Mouse (Mus musculus): ENCODE results near the gene Foxn3. TPM values are rescaled to one million over a fixed set of nuclear protein-coding genes. Genes with fewer than 3 reads are reported as not detected.
A peak's percentile ranks its signal among the peaks of the same experiment; 100 is the strongest.

Gene Foxn3
- polyA plus RNA-seq, 1 experiment from 2014 or later, result 51.9 TPM

GRCm38 (mm10) chr12:99412034-99412433 lies 151.3 kb downstream of the Foxn3 start:
- no peak for ATAC-seq (ENCODE audit: extremely low read depth, insufficient number of reproducible peaks, low FRiP score, low TSS enrichment)
- 34% methylated on average over 7 of the region's 7 CpGs for WGBS
- H3K4me1 ChIP-seq, result peaks cover 35% of the 10 kb centered on the region
- H3K36me3 ChIP-seq, result no peaks in the 10 kb centered on the region
- H3K9ac ChIP-seq, result 0 out of 2 replicates have a peak overlapping the region, but pooled peaks have one; percentile 9
- H3K27ac ChIP-seq (replicated peaks), result no peak overlapping the region
- no peak overlapping the region for H3K4me2 ChIP-seq
- no peaks in the 10 kb centered on the region for H3K27me3 ChIP-seq (replicated peaks)
- no peaks in the 10 kb centered on the region for H3K9me3 ChIP-seq
- no peak overlapping the region for H3K4me3 ChIP-seq

- Histone ChIP-seq H3K9ac (no peak overlapping the region), H3K27ac (replicated peaks) (no peak overlapping the region), H3K4me1 (peaks cover 26% of the 10 kb centered on the region), H3K36me3 (no peaks in the 10 kb centered on the region), H3K9me3 (no peaks in the 10 kb centered on the region), H3K27me3 (replicated peaks) (no peaks in the 10 kb centered on the region), H3K4me3 (no peak overlapping the region), H3K4me2 (no peak overlapping the region)
- WGBS, result 69% methylated on average over 3 of the region's 3 CpGs
- ATAC-seq (ENCODE audit: extremely low read depth, insufficient number of reproducible peaks, low FRiP score, low TSS enrichment), result no peak
Observed at GRCm38 (mm10) chr12:99408651-99409050, 154.7 kb downstream of the Foxn3 start.

GRCm38 (mm10) chr12:99408089-99408488 lies 155.3 kb downstream of the Foxn3 start:
- Histone ChIP-seq H3K27me3 (replicated peaks) (no peaks in the 10 kb centered on the region), H3K4me1 (peaks cover 24% of the 10 kb centered on the region), H3K4me2 (no peak overlapping the region), H3K36me3 (peaks cover 4% of the 10 kb centered on the region; the same call in 1 of the 2 replicates), H3K4me3 (no peak overlapping the region), H3K9ac (no peak overlapping the region), H3K9me3 (no peaks in the 10 kb centered on the region), H3K27ac (replicated peaks) (peak overlapping the region; percentile 70; the same call in 1 of the 2 replicates)
- no peak for ATAC-seq (ENCODE audit: extremely low read depth, insufficient number of reproducible peaks, low FRiP score, low TSS enrichment)
- WGBS, result 79% methylated on average over 16 of the region's 16 CpGs

GRCm38 (mm10) chr12:99407318-99407716 lies 156.1 kb downstream of the Foxn3 start:
- no peaks in the 10 kb centered on the region for H3K9me3 ChIP-seq
- H3K4me1 ChIP-seq, result peaks cover 17% of the 10 kb centered on the region
- H3K36me3 ChIP-seq, result peaks cover 4% of the 10 kb centered on the region; the same call in 1 of the 2 replicates
- H3K4me2 ChIP-seq, result peak overlapping the region; percentile 63
- H3K27me3 ChIP-seq (replicated peaks), result no peaks in the 10 kb centered on the region
- ATAC-seq (ENCODE audit: extremely low read depth, insufficient number of reproducible peaks, low FRiP score, low TSS enrichment), result no peak
- H3K4me3 ChIP-seq, result peak overlapping the region; percentile 35
- peak overlapping the region; percentile 70 for H3K27ac ChIP-seq (replicated peaks)
- peak overlapping the region; percentile 65 for H3K9ac ChIP-seq
- WGBS, result 45% methylated on average over 6 of the region's 6 CpGs

- peaks cover 4% of the 10 kb centered on the region; the same call in 1 of the 2 replicates for H3K36me3 ChIP-seq
- no peaks in the 10 kb centered on the region for H3K9me3 ChIP-seq
- peak overlapping the region; percentile 70 for H3K27ac ChIP-seq (replicated peaks)
- H3K27me3 ChIP-seq (replicated peaks), result no peaks in the 10 kb centered on the region
- H3K9ac ChIP-seq, result peak overlapping the region; percentile 65
- ATAC-seq (ENCODE audit: extremely low read depth, insufficient number of reproducible peaks, low FRiP score, low TSS enrichment), result no peak
- WGBS, result 49% methylated on average over 15 of the region's 15 CpGs
- peak overlapping the region; percentile 63 for H3K4me2 ChIP-seq
- peaks cover 13% of the 10 kb centered on the region for H3K4me1 ChIP-seq
- peak overlapping the region; percentile 35 for H3K4me3 ChIP-seq
Observed at GRCm38 (mm10) chr12:99406697-99407317, 156.6 kb downstream of the Foxn3 start.

GRCm38 (mm10) chr12:99406254-99406653 lies 157.1 kb downstream of the Foxn3 start:
- peak overlapping the region; percentile 63; the same call in 1 of the 2 replicates for H3K4me2 ChIP-seq
- 70% methylated on average over 9 of the region's 9 CpGs for WGBS

GRCm38 (mm10) chr12:99405401-99405800 lies 158.0 kb downstream of the Foxn3 start:
- Histone ChIP-seq H3K9me3 (no peaks in the 10 kb centered on the region), H3K4me2 (no peak overlapping the region), H3K36me3 (peaks cover 4% of the 10 kb centered on the region; the same call in 1 of the 2 replicates), H3K27me3 (replicated peaks) (no peaks in the 10 kb centered on the region), H3K4me3 (no peak overlapping the region), H3K9ac (no peak overlapping the region), H3K4me1 (peaks cover 13% of the 10 kb centered on the region), H3K27ac (replicated peaks) (no peak overlapping the region)
- ATAC-seq (ENCODE audit: extremely low read depth, insufficient number of reproducible peaks, low FRiP score, low TSS enrichment), result no peak
- WGBS, result 77% methylated on average over 4 of the region's 4 CpGs

More at GRCm38 (mm10) chr12:99406254-99406653, 157.1 kb downstream of the Foxn3 start:
- no peaks in the 10 kb centered on the region for H3K27me3 ChIP-seq (replicated peaks)
- H3K27ac ChIP-seq (replicated peaks), result peak overlapping the region; percentile 70
- H3K4me1 ChIP-seq, result peaks cover 13% of the 10 kb centered on the region
- H3K36me3 ChIP-seq, result peaks cover 4% of the 10 kb centered on the region; the same call in 1 of the 2 replicates
- H3K9ac ChIP-seq, result no peak overlapping the region
- no peak for ATAC-seq (ENCODE audit: extremely low read depth, insufficient number of reproducible peaks, low FRiP score, low TSS enrichment)
- H3K4me3 ChIP-seq, result no peak overlapping the region
- no peaks in the 10 kb centered on the region for H3K9me3 ChIP-seq

GRCm38 (mm10) chr12:99403004-99403403 lies 160.4 kb downstream of the Foxn3 start:
- no peak overlapping the region for H3K4me3 ChIP-seq
- no peak overlapping the region for H3K4me2 ChIP-seq
- no peak for ATAC-seq (ENCODE audit: extremely low read depth, insufficient number of reproducible peaks, low FRiP score, low TSS enrichment)
- no peak overlapping the region for H3K9ac ChIP-seq
- H3K36me3 ChIP-seq, result peaks cover 4% of the 10 kb centered on the region; the same call in 1 of the 2 replicates
- peaks cover 20% of the 10 kb centered on the region for H3K4me1 ChIP-seq
- no peaks in the 10 kb centered on the region for H3K9me3 ChIP-seq
- H3K27ac ChIP-seq (replicated peaks), result no peak overlapping the region
- no peaks in the 10 kb centered on the region for H3K27me3 ChIP-seq (replicated peaks)
- 87% methylated on average over 5 of the region's 5 CpGs for WGBS

GRCm38 (mm10) chr12:99400907-99401306 lies 162.5 kb downstream of the Foxn3 start:
- peaks cover 6% of the 10 kb centered on the region; the same call in 1 of the 2 replicates for H3K4me1 ChIP-seq
- no peak overlapping the region for H3K9ac ChIP-seq
- H3K4me2 ChIP-seq, result no peak overlapping the region
- H3K27me3 ChIP-seq (replicated peaks), result no peaks in the 10 kb centered on the region
- ATAC-seq (ENCODE audit: extremely low read depth, insufficient number of reproducible peaks, low FRiP score, low TSS enrichment), result no peak
- peaks cover 4% of the 10 kb centered on the region; the same call in 1 of the 2 replicates for H3K36me3 ChIP-seq
- H3K9me3 ChIP-seq, result no peaks in the 10 kb centered on the region
- H3K27ac ChIP-seq (replicated peaks), result no peak overlapping the region
- no peak overlapping the region for H3K4me3 ChIP-seq
- 91% methylated on average over 8 of the region's 8 CpGs for WGBS

- WGBS, result 67% methylated on average over 4 of the region's 4 CpGs
- no peak for ATAC-seq (ENCODE audit: extremely low read depth, insufficient number of reproducible peaks, low FRiP score, low TSS enrichment)
- no peaks in the 10 kb centered on the region for H3K9me3 ChIP-seq
- no peak overlapping the region for H3K9ac ChIP-seq
- H3K4me3 ChIP-seq, result no peak overlapping the region
- peaks cover 4% of the 10 kb centered on the region; the same call in 1 of the 2 replicates for H3K36me3 ChIP-seq
- H3K27ac ChIP-seq (replicated peaks), result no peak overlapping the region
- no peak overlapping the region for H3K4me2 ChIP-seq
- peaks cover 13% of the 10 kb centered on the region for H3K4me1 ChIP-seq
- no peaks in the 10 kb centered on the region for H3K27me3 ChIP-seq (replicated peaks)
Observed at GRCm38 (mm10) chr12:99399575-99399974, 163.8 kb downstream of the Foxn3 start.

- no peak for ATAC-seq (ENCODE audit: extremely low read depth, insufficient number of reproducible peaks, low FRiP score, low TSS enrichment)
- H3K27ac ChIP-seq (replicated peaks), result no peak overlapping the region
- H3K9ac ChIP-seq, result no peak overlapping the region
- H3K4me1 ChIP-seq, result peaks cover 27% of the 10 kb centered on the region
- no peaks in the 10 kb centered on the region for H3K36me3 ChIP-seq
- no peaks in the 10 kb centered on the region for H3K9me3 ChIP-seq
- 76% methylated on average over 1 of the region's 1 CpGs for WGBS
- no peak overlapping the region for H3K4me2 ChIP-seq
- H3K4me3 ChIP-seq, result no peak overlapping the region
- no peaks in the 10 kb centered on the region for H3K27me3 ChIP-seq (replicated peaks)
Observed at GRCm38 (mm10) chr12:99396461-99396860, 166.9 kb downstream of the Foxn3 start.

GRCm38 (mm10) chr12:99395082-99395481 lies 168.3 kb downstream of the Foxn3 start:
- H3K9me3 ChIP-seq, result no peaks in the 10 kb centered on the region
- H3K27ac ChIP-seq (replicated peaks), result no peak overlapping the region
- peaks cover 39% of the 10 kb centered on the region for H3K4me1 ChIP-seq
- no peak overlapping the region for H3K4me2 ChIP-seq
- no peaks in the 10 kb centered on the region for H3K36me3 ChIP-seq
- H3K9ac ChIP-seq, result no peak overlapping the region
- WGBS, result 76% methylated on average over 3 of the region's 3 CpGs
- ATAC-seq (ENCODE audit: extremely low read depth, insufficient number of reproducible peaks, low FRiP score, low TSS enrichment), result no peak
- H3K4me3 ChIP-seq, result no peak overlapping the region
- H3K27me3 ChIP-seq (replicated peaks), result no peaks in the 10 kb centered on the region
